Mouse (Mus musculus) T-helper 1 cell (primary cell): ENCODE measurements around the gene Gm14444.
"Not testable (repeated sequence)": the region's sequence is repeated elsewhere in the genome, so short reads cannot be mapped to it uniquely, and the experiment has no call there.

Experiments used
- in situ Hi-C: fragments of 300-600 bp; cut with MboI, MseI; formaldehyde crosslinking; loops from one replicate; pipeline ENCODE4 v1.15.1; 2025; ENCODE audit warnings: high pct_unique_total_duplicates

Gm14444 gene

GRCm38 (mm10) chr2:175010022-175010421, at the start of gene Gm14444:
Gene Gm14444, plus strand, starts transcription at chr2:175010241.
- in situ Hi-C loops: not testable (repeated sequence)

DNA sequence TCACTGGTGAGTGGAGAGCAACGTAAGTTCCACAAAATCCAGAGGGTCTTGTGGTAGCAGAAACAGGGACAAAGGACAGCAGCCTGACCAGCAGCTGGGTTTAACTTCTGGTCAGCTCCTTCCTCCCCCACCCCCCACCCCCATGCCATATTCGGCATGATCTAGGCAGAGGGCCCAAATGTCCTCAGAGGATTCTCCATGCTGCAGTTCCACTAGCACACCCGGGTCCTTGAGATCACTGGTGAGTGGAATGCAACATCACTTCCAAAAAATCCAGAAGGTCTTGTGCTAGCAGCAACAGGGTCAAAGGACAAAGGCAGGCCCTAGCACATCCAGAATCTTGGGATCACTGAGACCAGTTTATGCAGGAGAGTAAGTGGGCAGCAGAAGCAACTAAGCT, 44.6 kb upstream of the Gm14444 start:
- in situ Hi-C loops: not testable (repeated sequence)

DNA sequence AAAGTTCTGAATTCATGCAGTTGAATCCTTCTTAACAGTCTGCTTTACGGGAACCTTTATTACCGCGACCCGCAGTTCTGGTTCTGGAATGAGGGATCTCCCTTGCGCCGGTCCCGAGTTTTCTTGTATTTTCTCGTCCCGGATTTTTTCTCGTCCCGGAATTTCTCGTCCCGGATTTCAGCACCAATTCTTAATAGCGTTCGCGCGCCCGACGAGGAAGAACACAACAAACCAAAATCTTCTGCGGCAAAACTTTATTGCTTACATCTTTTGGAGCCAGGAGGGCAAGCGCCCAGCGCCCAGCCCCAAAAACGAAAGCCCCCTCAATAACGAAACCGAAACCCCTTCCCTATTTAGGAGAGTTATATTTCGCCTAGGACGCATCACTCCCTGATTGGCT, 34.2 kb downstream of the Gm14444 start:
- in situ Hi-C loops: not testable (repeated sequence)

DNA sequence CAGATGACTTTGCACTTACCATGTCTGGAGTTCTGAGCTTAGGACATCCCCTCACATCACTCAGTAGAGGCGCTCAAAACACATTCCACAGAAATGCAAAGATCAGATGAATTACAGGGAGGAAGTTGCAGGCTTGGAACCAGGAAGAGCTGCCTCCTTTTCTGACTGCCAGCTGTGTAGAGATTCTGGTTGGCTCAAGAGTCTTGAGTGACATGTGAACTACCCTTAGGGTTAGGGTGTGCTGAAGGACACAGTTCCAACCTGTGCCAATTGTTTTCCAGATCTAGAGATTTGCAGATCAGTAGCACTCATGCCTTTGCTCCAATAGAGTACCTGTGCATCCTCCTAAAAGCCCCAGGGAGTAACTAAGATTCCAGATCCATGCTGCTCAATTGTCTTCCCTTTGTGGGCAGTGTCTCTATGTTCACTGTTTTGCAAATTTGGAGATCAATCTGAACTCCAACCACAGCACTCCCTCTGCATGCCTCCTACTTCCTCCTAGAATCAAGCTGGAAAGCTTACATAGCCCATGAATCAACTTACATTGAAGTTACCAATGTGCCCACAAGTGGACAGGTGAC, 57.7 kb downstream of the Gm14444 start, which contains the start of gene Gm14393:
Gene Gm14393 (minus strand): TSS at position 101 of the 581 bp plus-strand sequence.
- in situ Hi-C loops: not testable (repeated sequence)
